Mouse (Mus musculus) bone marrow macrophage, adult 2 months (primary cell): ENCODE measurements around the gene Tspyl1.

Source experiments
- CTCF ChIP-seq: IDR thresholded peaks from 2 replicates; pipeline ENCODE4 v1.5.1; 2012; ENCODE audit warnings: low read depth, mild to moderate bottlenecking, low read length, moderate library complexity
- POLR2A ChIP-seq: IDR thresholded peaks from 2 replicates; pipeline ENCODE4 v1.6.1; 2012; ENCODE audit warnings: mild to moderate bottlenecking, low read depth, low read length, borderline replicate concordance

DNA sequence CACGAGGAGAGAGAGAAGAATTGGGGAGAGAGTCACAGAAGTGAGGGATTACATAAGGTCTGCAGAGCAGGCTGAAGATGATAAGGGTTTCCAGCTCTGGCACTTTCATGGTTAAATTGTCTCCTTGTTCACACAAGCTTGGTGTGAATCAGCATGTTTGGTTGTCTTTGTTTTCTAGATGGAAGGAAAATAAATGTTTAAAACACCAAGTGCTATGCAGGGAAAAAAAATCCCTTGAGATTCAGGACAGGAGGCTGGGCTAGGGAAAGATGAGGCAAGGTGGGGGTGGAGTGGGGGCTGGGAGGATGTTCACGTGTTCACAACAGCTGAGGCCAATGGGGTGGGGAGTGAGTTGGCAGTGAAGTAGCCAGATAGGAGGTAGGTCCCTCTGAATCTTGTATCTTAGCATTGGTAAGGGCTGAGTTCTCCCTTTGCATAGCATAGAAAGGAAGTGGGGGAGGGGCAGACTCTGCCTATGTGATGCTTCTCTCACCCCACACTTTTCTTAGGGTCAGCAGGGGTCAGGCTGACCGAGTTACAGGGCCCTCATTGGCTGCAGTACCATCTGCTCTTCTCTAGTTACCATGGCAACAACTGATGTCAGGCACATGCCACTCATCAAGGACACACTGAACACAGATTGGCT lies 34.7 kb downstream of the Tspyl1 start:
- TF ChIP-seq CTCF: no peak
- TF ChIP-seq POLR2A: no peak
